Mouse (Mus musculus) lung, postnatal 25 days (tissue): Measurements from ENCODE around the gene Gm128.

Experiments used
- DNase-seq: peaks from one replicate; pipeline ENCODE4 v3.0.0; 2022; ENCODE audit warnings: low spot score

The Gm128 gene

GRCm38 (mm10) chr3:95269789-95270188 is 28.4 kb upstream of the Gm128 start:
- DNase-seq, result no peak

- no peak for DNase-seq
These were observed 26.5 kb upstream of the Gm128 start for GRCm38 (mm10) chr3:95267855-95268254.

- no peak for DNase-seq
These were observed 24.7 kb upstream of the Gm128 start for GRCm38 (mm10) chr3:95266052-95266451.

- no peak for DNase-seq
These were observed 23.3 kb upstream of the Gm128 start for GRCm38 (mm10) chr3:95264724-95265123.

GRCm38 (mm10) chr3:95263089-95263739 is 21.8 kb upstream of the Gm128 start:
- DNase-seq, result peak; percentile 83

GRCm38 (mm10) chr3:95261975-95262374 is 20.6 kb upstream of the Gm128 start:
- DNase-seq, result no peak

GRCm38 (mm10) chr3:95256931-95257330 is 15.5 kb upstream of the Gm128 start:
- DNase-seq, result no peak

GRCm38 (mm10) chr3:95250783-95251424 is 9.5 kb upstream of the Gm128 start, which contains the start of gene Bnipl:
TSS of gene Bnipl (minus strand) at chr3:95251193.
- peak; percentile 29 for DNase-seq

GRCm38 (mm10) chr3:95250361-95250760 is 9.0 kb upstream of the Gm128 start:
- no peak for DNase-seq

- DNase-seq, result no peak
These were observed 6.4 kb upstream of the Gm128 start for GRCm38 (mm10) chr3:95247660-95248336.

- DNase-seq, result peak; percentile 48
These were observed 5.2 kb upstream of the Gm128 start for GRCm38 (mm10) chr3:95246465-95247231.

GRCm38 (mm10) chr3:95243086-95243485 is 1.7 kb upstream of the Gm128 start:
- DNase-seq, result no peak

- no peak for DNase-seq
These were observed 498 bp downstream of the Gm128 start for GRCm38 (mm10) chr3:95240900-95241299.

GRCm38 (mm10) chr3:95239971-95240370 is 1.4 kb downstream of the Gm128 start:
- no peak for DNase-seq

- no peak for DNase-seq
These were observed 2.4 kb downstream of the Gm128 start for GRCm38 (mm10) chr3:95239022-95239421.

GRCm38 (mm10) chr3:95237541-95238099 is 3.8 kb downstream of the Gm128 start:
- DNase-seq, result peak; percentile 42

GRCm38 (mm10) chr3:95235386-95236301 is 5.8 kb downstream of the Gm128 start:
- no peak for DNase-seq

- DNase-seq, result no peak
These were observed 8.0 kb downstream of the Gm128 start for GRCm38 (mm10) chr3:95233303-95233980.

- DNase-seq, result peak; percentile 61
These were observed 8.6 kb downstream of the Gm128 start for GRCm38 (mm10) chr3:95232771-95233170.
